Mouse (Mus musculus) C2C12 (cell line): ENCODE data around the gene Crtac1.

Source experiments
- CTCF ChIP-seq: IDR thresholded peaks from one replicate; pipeline ENCODE4 v1.5.1; 2011; ENCODE audit not compliant: control insufficient read depth, insufficient read depth, insufficient read length
- FOSL1 ChIP-seq: IDR thresholded peaks from one replicate; pipeline ENCODE4 v1.8.0; 2011; ENCODE audit warnings: mild to moderate bottlenecking, low read length; ENCODE audit not compliant: poor library complexity, insufficient read depth, severe bottlenecking
- MAX ChIP-seq: IDR thresholded peaks from one replicate; pipeline ENCODE4 v1.6.1; 2011; ENCODE audit warnings: mild to moderate bottlenecking, control low read depth
- MYOD1 ChIP-seq: IDR thresholded peaks from one replicate; pipeline ENCODE4 v1.6.1; 2011; ENCODE audit warnings: low read depth; ENCODE audit not compliant: control insufficient read depth, insufficient read length
- MYOG ChIP-seq: IDR thresholded peaks from one replicate; pipeline ENCODE4 v1.6.1; 2011; ENCODE audit not compliant: control insufficient read depth, insufficient read length; ENCODE audit errors: extremely low read depth
- USF1 ChIP-seq: IDR thresholded peaks from one replicate; pipeline ENCODE4 v1.6.1; 2011; ENCODE audit warnings: low read depth, mild to moderate bottlenecking, control low read depth, moderate library complexity

DNA sequence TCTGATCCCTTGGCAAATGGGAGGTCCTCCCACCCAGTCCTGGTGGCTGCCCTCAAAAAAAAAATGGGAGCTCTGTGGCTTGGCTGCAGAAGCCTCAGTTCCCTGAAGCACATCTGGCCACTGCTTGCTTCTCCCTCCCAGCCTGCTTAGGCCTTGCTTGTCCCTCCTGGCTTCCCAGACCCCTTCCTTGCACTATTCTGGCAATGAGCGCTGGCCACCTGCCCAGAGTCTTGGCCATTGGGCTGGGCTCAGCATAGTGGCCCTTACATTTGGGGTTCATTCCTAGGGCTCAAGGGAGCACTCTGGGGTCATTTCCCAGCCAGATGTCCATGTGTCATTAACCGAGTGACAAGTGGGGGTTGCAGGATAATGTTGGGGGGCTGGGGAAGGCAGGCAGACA lies 115.1 kb downstream of the Crtac1 start:
- TF ChIP-seq FOSL1 (no peak), CTCF (no peak), MYOD1 (no peak), MAX (no peak), USF1 (no peak), MYOG (no peak)
